Mouse (Mus musculus) forelimb bud, embryonic 11.5 days (tissue): ENCODE results near the gene Nkx3-2.

Experiments used
- DNase-seq: peaks from one replicate; pipeline ENCODE4 v3.0.0-alpha.2; 2012; ENCODE audit warnings: low read depth, low spot score

The Nkx3-2 gene

DNA sequence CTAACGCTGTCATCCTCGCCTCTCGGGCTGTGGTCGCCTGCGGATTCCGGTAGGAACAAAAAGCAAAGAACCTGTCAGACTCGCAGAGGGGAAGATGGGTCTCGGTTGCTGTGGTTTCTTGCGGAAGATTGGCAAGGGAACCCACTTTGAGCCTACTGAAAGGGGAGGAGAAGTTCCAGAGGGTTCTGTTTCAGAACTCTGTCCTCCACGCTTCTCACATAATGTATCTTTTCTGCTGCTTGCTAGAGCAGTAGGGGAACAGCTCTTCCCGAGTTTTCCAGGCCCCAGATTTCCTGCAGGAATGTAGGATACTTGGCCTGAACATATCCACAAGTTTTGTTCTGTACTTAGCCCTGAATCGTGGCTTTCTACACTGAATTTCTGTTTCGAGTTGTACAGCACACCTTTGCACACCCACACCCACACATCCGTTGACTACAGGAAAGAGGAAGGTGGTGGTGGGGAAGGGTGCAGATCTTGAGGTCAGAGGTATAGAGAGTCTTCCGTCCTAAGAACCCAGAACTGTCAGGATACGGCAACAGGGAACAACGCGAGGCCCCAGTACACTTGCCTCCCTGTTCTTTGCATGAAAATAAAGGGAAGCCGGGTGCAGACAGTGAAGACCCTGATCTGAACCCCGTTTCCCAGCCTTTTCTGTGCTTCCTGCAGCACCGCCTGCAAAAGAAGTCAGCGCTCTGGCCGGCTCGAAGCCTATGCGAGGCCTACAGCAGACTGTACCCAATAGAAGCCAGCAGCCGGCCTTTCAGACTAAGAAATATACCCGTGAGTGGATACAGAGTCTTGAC lies 2.0 kb downstream of the Nkx3-2 start:
- no peak for DNase-seq

- no peak for DNase-seq
Measured at GRCm38 (mm10) chr5:41761509-41762140, 2.7 kb downstream of the Nkx3-2 start.

DNA sequence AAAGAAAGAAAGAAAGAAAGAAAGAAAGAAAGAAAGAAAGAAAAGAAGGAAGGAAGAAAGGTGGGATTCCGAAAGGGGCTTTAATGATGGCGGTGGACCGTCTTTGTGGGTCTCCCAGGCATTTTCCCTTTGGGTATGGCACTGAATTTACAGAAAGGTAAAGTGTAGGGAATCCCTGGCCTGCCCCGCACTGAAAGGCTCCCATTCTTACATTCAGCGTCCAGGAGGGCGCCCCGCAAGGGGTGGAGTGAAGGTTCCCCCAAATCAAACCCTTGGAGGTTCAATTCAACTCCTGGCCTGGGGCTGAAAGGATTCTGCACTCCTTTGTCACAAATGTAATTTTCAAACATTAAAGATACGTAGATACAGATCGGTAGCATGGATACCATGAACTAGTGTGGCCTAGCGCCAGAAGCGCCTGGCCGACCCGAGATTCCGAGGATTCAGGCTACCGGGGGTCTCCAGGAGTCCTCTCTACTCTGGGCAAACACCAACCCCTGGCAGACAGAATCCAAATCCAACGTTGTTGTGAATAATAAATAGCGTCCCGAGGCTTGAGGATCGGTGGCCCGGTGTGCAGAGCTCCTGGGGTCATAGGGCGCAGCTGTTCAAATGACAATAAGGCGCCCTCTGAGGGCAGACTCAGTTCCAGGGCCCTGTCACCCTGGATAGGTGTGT lies 3.3 kb downstream of the Nkx3-2 start:
- no peak for DNase-seq

GRCm38 (mm10) chr5:41760071-41760470 lies 4.2 kb downstream of the Nkx3-2 start:
- no peak for DNase-seq

GRCm38 (mm10) chr5:41758671-41759639 lies 5.3 kb downstream of the Nkx3-2 start:
- DNase-seq, result no peak

GRCm38 (mm10) chr5:41757338-41757737 lies 7.0 kb downstream of the Nkx3-2 start:
- no peak for DNase-seq

DNA sequence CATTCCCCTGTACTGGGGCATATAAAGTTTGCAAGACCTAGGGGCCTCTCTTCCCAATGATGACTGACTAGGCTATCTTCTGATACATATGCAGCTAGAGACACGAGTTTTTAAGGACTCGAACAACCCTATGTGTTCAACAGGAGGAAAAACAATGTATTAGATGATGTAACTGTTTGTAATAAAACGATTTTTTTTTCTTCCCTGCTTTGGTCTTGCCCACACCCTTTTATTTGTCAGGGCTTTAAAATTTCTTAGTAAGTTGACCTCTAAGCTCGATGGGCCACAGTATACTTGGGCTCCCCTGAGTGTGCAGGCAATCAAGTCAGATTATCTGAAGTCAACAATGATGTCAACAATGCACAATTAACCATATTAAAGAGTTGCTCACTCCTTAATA lies 7.9 kb downstream of the Nkx3-2 start:
- no peak for DNase-seq

DNA sequence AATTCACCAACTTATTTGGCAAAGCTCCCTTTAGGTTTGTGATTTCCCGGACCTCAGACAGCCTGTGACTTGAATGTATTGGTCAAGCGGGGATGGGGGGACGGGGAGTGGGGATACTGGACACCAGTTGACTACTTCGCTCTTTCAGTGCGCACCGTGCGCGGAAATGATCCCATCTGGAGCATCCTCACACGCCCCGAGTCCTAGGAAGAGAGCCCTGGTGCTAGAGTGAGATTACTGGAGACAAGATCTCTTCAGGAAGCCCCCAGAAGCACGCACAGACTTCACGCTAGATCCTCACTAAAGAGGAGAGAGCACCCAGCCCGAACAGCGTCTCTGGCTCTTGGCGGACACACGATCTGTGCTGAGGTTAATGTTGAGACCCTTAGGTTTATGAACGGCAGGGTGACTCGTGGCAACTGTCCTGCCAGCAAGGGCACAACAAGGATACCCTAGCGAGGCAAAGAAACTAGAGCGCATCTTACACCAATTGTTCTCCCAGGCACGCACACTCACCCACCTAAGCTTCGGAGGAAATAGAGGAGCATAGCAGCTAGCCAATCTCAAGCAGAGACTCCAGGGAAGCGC lies 8.8 kb downstream of the Nkx3-2 start:
- no peak for DNase-seq

DNA sequence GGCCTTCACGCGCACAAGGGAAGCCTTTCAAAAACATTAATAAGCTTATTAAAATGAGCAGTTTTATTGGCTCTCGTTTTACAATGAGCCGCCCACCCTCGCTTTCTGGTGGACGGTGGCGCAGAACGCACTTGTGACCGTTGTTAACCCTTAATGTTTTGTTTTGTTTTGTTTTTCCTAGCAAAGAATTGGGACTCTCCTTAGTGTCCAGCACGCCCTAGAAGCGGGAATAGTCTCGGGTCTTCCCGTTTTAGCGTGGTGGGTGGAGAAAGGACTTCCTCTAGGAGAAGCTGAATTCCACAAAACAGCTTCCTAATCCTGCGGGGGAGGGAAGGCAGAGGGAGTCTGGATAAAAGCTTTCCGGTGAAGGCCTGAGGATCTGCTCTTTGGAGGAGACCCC lies 9.5 kb downstream of the Nkx3-2 start:
- no peak for DNase-seq

- no peak for DNase-seq
Measured at GRCm38 (mm10) chr5:41754226-41754775, 10.0 kb downstream of the Nkx3-2 start.

DNA sequence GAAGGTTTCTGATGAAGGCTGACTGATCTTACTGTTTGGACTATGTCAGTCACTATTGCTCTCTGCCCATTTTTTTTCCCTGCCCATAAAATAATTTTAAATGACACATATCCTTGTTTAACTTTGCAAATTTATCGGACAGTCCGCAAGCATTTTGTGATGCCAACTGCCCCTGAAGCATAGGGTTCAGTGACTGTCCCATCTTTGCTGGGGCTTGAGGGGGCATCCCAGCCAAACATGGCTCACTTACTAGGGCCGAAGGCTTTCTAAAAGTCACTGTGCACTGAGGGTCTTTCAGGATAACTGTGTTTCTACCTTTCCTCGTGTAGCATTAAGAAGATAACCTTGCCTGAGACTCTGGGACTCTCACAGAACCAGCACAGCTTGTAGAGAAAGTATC lies 11.6 kb downstream of the Nkx3-2 start:
- no peak for DNase-seq

- DNase-seq, result no peak
Measured at GRCm38 (mm10) chr5:41744898-41745780, 19.2 kb downstream of the Nkx3-2 start.

DNA sequence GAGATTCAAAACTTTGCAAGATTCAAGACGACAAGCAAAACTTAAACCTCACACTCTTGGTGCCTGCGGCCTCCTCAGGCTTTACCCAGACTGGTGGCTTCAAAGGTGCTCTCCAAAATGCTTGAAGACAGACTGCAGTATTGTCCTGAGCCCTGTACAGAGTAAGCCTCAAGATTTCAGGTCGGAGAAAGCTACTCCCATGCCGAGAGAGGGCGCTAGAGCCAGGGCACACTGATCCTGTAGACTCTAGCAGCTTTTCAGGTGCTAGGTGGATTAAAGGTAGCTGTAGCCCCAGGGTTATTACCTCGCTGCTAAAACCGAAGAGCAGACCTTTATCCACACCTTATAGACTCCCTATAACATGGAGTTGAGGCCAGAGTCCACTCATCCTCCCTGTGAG lies 20.1 kb downstream of the Nkx3-2 start:
- DNase-seq, result no peak

DNA sequence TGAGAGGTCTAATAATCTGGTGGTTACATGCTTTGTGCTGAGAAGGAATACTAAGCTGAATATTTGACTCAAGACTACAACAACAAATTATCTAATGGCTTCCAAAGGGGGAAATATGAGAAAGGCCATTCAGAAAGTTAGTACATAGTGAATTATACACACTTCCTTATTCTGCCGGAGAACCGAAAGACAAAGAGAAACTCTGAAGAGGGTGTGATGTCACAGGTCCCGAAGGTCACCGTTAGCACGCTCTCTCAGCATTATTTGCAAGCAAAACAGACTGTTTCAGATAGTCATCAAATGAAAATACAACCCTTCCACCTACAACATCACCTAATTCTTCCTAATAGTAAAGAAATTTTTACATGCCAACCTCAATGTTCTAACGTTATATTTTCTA lies 25.5 kb downstream of the Nkx3-2 start:
- DNase-seq, result no peak

GRCm38 (mm10) chr5:41737039-41737438 lies 27.3 kb downstream of the Nkx3-2 start:
- no peak for DNase-seq

DNA sequence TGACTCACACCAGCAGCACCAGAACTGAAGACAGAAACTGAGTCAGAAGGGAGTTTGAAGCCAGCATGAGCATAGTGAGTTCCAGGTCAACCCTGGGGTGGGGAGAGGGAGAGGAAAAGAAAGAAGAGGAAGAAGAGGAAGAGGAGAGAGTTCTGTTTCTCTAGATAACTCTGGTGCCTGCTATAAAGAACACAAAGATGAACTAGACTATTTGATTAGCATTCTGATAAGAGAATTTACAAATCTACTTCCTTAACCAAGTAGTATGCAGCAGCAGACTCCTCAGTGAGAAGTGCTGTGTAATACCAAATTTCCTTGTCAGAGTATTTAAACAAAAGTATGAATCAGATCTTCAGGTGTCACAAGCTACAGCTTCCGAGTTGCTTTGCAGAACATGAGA lies 37.3 kb downstream of the Nkx3-2 start:
- DNase-seq, result no peak

GRCm38 (mm10) chr5:41725573-41725972 lies 38.7 kb downstream of the Nkx3-2 start:
- no peak for DNase-seq
